Mouse (Mus musculus): ENCODE measurements around the gene 4933427D14Rik. TPM values are rescaled to one million over a fixed set of nuclear protein-coding genes. Genes with fewer than 3 reads are reported as not detected.

The 4933427D14Rik gene
- polyA plus RNA-seq (2016; fragmentation: Nextera tagmentation; extraction: Ambion mirVana): 29.2 and 30.1 TPM in 2 replicates

GRCm38 (mm10) chr11:72207204-72207833 is at the start of gene 4933427D14Rik, which contains the start of gene Txndc17:
4933427D14Rik (minus strand) TSS chr11:72207459.
Txndc17 (plus strand) TSS chr11:72207547.
- under 1% methylated on average over 42 of the region's 42 CpGs for WGBS
- Histone ChIP-seq H3K9me3 (no peaks in the 10 kb centered on the region), H3K36me3 (peaks cover 30% of the 10 kb centered on the region), H3K4me1 (peaks cover 42% of the 10 kb centered on the region), H3K27me3 (no peaks in the 10 kb centered on the region), H3K27ac (replicated peaks) (peak within 1 kb of the TSS; percentile 66), H3K4me2 (replicated peaks) (peak within 1 kb of the TSS; percentile 92), H3K9ac (replicated peaks) (peak within 1 kb of the TSS; percentile 89), H3K4me3 (peak within 1 kb of the TSS; percentile 91)
- peak; percentile 93 for ATAC-seq (ENCODE audit: low FRiP score, low read depth)

DNA sequence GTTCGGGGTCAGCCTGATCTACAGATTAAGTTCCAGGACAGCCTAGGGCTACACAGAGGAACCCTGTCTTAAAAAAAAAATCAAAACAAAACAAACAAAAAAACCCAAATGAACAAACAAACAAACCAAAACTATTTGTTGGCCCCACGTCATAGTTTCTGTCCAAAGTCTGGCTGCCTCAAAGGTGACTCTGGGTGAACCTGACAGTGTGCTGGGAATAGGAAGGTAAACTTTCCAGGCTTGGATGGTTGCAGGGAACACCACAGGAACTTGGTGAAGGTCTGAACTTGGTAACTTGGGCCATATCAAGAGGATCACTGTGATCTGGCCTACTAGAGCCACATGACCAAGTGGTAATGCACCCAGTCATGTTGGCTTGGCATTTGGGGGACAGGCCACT is 49.2 kb upstream of the 4933427D14Rik start:
- H3K27ac ChIP-seq (replicated peaks): no peak overlapping the region
- H3K9ac ChIP-seq (replicated peaks): no peak overlapping the region
- H3K27me3 ChIP-seq: no peaks in the 10 kb centered on the region
- H3K4me2 ChIP-seq (replicated peaks): no peak overlapping the region
- ATAC-seq (ENCODE audit: low FRiP score, low read depth): no peak
- no peaks in the 10 kb centered on the region for H3K36me3 ChIP-seq
- no peak overlapping the region for H3K4me3 ChIP-seq
- WGBS: 84% methylated on average over 2 of the region's 2 CpGs
- H3K9me3 ChIP-seq: no peaks in the 10 kb centered on the region
- H3K4me1 ChIP-seq: no peaks in the 10 kb centered on the region

DNA sequence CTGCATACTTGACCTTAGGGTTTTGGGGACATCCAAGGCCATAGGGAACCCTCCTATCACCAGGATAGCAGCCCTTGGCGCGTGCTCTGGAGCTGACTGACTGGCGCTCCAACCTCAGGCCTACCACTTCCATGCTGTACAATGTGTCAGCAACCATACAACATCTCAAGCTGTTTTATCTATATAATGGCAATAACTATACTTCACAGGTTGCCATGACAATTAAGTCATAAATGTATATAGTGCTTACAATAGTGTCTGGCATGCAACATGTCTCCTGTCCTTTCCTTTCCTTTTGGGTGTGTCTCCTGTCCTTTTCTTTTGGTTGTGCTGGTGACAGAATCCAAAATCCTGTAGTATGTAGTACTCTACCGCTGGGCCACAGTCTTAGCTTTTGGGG is 48.4 kb upstream of the 4933427D14Rik start:
- H3K4me2 ChIP-seq (replicated peaks): no peak overlapping the region
- H3K36me3 ChIP-seq: no peaks in the 10 kb centered on the region
- H3K27me3 ChIP-seq: no peaks in the 10 kb centered on the region
- no peak overlapping the region for H3K9ac ChIP-seq (replicated peaks)
- H3K27ac ChIP-seq (replicated peaks): no peak overlapping the region
- no peaks in the 10 kb centered on the region for H3K9me3 ChIP-seq
- ATAC-seq (ENCODE audit: low FRiP score, low read depth): no peak
- H3K4me3 ChIP-seq: no peak overlapping the region
- H3K4me1 ChIP-seq: no peaks in the 10 kb centered on the region
- WGBS: 96% methylated on average over 4 of the region's 4 CpGs

GRCm38 (mm10) chr11:72245196-72245753 is 38.0 kb upstream of the 4933427D14Rik start:
- ATAC-seq (ENCODE audit: low FRiP score, low read depth): no peak
- Histone ChIP-seq H3K4me3 (no peak overlapping the region), H3K9me3 (no peaks in the 10 kb centered on the region), H3K9ac (replicated peaks) (no peak overlapping the region), H3K4me1 (no peaks in the 10 kb centered on the region), H3K27ac (replicated peaks) (no peak overlapping the region), H3K36me3 (no peaks in the 10 kb centered on the region), H3K4me2 (replicated peaks) (no peak overlapping the region), H3K27me3 (no peaks in the 10 kb centered on the region)
- WGBS: 81% methylated on average over 8 of the region's 8 CpGs

- no peak overlapping the region for H3K27ac ChIP-seq (replicated peaks)
- H3K4me3 ChIP-seq: no peak overlapping the region
- H3K36me3 ChIP-seq: no peaks in the 10 kb centered on the region
- H3K4me2 ChIP-seq (replicated peaks): no peak overlapping the region
- H3K27me3 ChIP-seq: no peaks in the 10 kb centered on the region
- 74% methylated on average over 4 of the region's 4 CpGs for whole genome bisulfite sequencing
- no peak overlapping the region for H3K9ac ChIP-seq (replicated peaks)
- ATAC-seq (ENCODE audit: low FRiP score, low read depth): no peak
- H3K4me1 ChIP-seq: no peaks in the 10 kb centered on the region
- H3K9me3 ChIP-seq: no peaks in the 10 kb centered on the region
Measured at GRCm38 (mm10) chr11:72240062-72240860, 33.0 kb upstream of the 4933427D14Rik start.

DNA sequence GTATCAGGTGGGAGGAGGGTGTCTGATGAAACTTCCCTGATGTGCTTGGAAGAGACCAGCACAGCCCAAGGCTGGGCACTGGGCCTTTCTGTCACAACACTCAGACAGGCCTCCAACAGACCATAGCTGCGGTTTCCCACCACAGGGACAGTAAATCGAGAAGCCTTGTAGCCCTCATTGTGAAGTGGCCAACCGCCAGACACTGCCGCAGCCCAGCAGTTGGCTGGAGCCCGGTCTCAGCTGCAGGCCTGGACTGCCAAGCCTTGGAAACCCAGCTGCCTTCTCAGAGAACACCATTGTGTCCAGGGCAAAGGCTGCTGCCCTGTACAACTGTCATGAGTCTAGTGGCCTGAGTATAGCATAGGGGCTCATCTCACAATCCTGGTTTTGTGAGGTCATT is 26.8 kb upstream of the 4933427D14Rik start:
- no peaks in the 10 kb centered on the region for H3K4me1 ChIP-seq
- no peak overlapping the region for H3K4me3 ChIP-seq
- no peak overlapping the region for H3K9ac ChIP-seq (replicated peaks)
- no peak for ATAC-seq (ENCODE audit: low FRiP score, low read depth)
- no peak overlapping the region for H3K27ac ChIP-seq (replicated peaks)
- no peak overlapping the region for H3K4me2 ChIP-seq (replicated peaks)
- H3K36me3 ChIP-seq: no peaks in the 10 kb centered on the region
- H3K27me3 ChIP-seq: no peaks in the 10 kb centered on the region
- H3K9me3 ChIP-seq: no peaks in the 10 kb centered on the region
- WGBS: 73% methylated on average over 5 of the region's 5 CpGs

DNA sequence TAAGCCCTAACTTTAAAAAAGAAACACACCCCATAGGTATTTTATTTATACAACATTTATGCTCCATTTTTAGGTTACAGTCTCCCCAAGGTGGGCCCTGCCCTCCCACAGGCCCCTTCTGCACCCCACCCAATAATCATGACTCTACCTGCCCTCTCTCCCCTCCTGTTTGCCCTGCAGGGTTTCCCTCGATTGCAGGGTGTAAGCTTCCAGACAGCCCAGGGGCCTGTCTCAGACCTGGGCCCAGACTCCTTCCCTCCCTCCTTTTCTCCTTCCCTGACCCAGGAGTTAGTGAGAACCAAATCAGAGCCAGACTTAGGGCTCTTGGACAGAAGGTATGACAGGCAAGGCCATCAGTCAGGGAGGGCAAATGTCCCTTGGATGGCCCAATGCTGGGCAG is 25.7 kb upstream of the 4933427D14Rik start:
- H3K36me3 ChIP-seq: no peaks in the 10 kb centered on the region
- H3K27me3 ChIP-seq: 0 out of 2 replicates have a peak, but pooled peaks cover 5% of the 10 kb centered on the region
- no peak overlapping the region for H3K4me2 ChIP-seq (replicated peaks)
- H3K27ac ChIP-seq (replicated peaks): no peak overlapping the region
- no peak overlapping the region for H3K9ac ChIP-seq (replicated peaks)
- no peak for ATAC-seq (ENCODE audit: low FRiP score, low read depth)
- WGBS: 43% methylated on average over 1 of the region's 1 CpGs
- H3K4me3 ChIP-seq: no peak overlapping the region
- no peaks in the 10 kb centered on the region for H3K9me3 ChIP-seq
- no peaks in the 10 kb centered on the region for H3K4me1 ChIP-seq

DNA sequence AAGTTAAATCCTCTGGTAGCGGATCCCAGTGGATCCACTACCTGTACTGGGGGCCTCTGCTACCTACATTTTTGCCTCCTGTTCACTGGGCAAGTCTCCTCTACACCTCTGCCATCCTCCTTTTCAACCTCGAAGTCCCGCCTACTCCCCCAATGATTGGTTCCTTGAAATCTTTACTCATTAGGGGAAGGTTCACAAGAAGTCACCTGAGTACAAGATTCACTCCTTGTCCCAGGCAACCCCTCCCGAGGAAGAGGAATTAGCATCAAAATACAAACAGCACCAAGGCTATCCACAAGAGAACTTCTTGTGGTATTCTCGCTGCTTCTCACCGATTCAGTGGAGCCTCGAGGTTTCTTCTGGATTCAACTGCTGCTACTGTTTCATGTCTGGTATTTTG is 24.8 kb upstream of the 4933427D14Rik start:
- no peak overlapping the region for H3K4me2 ChIP-seq (replicated peaks)
- no peak overlapping the region for H3K27ac ChIP-seq (replicated peaks)
- 86% methylated on average over 7 of the region's 7 CpGs for WGBS
- no peaks in the 10 kb centered on the region for H3K9me3 ChIP-seq
- no peaks in the 10 kb centered on the region for H3K36me3 ChIP-seq
- H3K4me3 ChIP-seq: no peak overlapping the region
- H3K4me1 ChIP-seq: no peaks in the 10 kb centered on the region
- H3K27me3 ChIP-seq: 0 out of 2 replicates have a peak, but pooled peaks cover 5% of the 10 kb centered on the region
- no peak overlapping the region for H3K9ac ChIP-seq (replicated peaks)
- no peak for ATAC-seq (ENCODE audit: low FRiP score, low read depth)

DNA sequence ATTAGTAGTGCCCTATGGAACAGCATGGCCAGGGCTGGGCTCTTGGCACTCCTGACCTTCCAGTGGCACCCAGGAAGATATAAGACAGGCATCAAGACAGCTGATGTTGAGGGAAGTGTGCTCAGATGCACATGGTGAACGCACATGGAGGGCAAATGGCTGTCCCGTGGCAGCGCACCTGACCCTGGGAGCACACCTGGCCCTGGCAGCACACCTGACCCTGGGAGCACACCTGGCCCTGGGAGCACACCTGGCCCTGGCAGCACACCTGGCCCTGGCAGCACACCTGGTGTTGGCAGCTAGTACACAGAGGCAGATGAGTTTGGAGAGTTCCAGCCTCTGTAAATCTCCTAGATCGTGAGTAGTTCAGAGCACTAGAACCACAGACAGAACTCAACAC is 21.3 kb upstream of the 4933427D14Rik start:
- Histone ChIP-seq H3K36me3 (no peaks in the 10 kb centered on the region), H3K4me1 (peaks cover 11% of the 10 kb centered on the region; the same call in 1 of the 2 replicates), H3K27me3 (0 out of 2 replicates have a peak, but pooled peaks cover 5% of the 10 kb centered on the region), H3K27ac (replicated peaks) (no peak overlapping the region), H3K4me3 (no peak overlapping the region), H3K4me2 (replicated peaks) (no peak overlapping the region), H3K9ac (replicated peaks) (no peak overlapping the region), H3K9me3 (no peaks in the 10 kb centered on the region)
- no peak for ATAC-seq (ENCODE audit: low FRiP score, low read depth)
- WGBS: 93% methylated on average over 4 of the region's 4 CpGs

DNA sequence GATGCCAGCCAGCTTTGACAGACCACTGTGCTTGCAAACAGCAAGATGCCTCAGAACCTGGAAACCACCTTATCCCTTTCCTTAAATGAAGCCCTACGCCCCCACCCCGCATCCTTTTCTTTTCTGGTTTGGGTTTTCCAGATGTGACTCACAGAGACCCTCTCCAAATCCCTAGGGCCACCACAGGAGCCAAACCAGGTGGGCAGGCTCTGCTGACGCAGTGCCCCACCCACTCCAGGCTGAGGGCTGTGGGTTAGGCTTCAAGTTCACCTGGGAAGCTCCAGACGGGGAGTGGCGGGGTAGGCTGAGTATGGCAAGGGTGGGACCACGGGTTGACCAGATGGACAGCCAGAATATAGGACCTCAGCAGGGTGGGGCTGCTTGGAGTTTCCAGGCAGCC is 19.6 kb upstream of the 4933427D14Rik start:
- ATAC-seq (ENCODE audit: low FRiP score, low read depth): no peak
- Histone ChIP-seq H3K27ac (replicated peaks) (no peak overlapping the region), H3K27me3 (0 out of 2 replicates have a peak, but pooled peaks cover 5% of the 10 kb centered on the region), H3K4me1 (peaks cover 11% of the 10 kb centered on the region; the same call in 1 of the 2 replicates), H3K4me2 (replicated peaks) (no peak overlapping the region), H3K9me3 (no peaks in the 10 kb centered on the region), H3K4me3 (no peak overlapping the region), H3K9ac (replicated peaks) (no peak overlapping the region), H3K36me3 (no peaks in the 10 kb centered on the region)
- 90% methylated on average over 6 of the region's 6 CpGs for WGBS

- 0 out of 2 replicates have a peak, but pooled peaks cover 5% of the 10 kb centered on the region for H3K27me3 ChIP-seq
- no peaks in the 10 kb centered on the region for H3K36me3 ChIP-seq
- H3K9me3 ChIP-seq: no peaks in the 10 kb centered on the region
- no peak overlapping the region for H3K4me3 ChIP-seq
- H3K4me2 ChIP-seq (replicated peaks): no peak overlapping the region
- 51% methylated on average over 10 of the region's 10 CpGs for WGBS
- ATAC-seq (ENCODE audit: low FRiP score, low read depth): no peak
- no peak overlapping the region for H3K9ac ChIP-seq (replicated peaks)
- H3K27ac ChIP-seq (replicated peaks): no peak overlapping the region; the same call in 1 of the 2 replicates
- H3K4me1 ChIP-seq: peaks cover 11% of the 10 kb centered on the region; the same call in 1 of the 2 replicates
Measured at GRCm38 (mm10) chr11:72226020-72226791, 18.9 kb upstream of the 4933427D14Rik start.
